Mouse (Mus musculus) midbrain, embryonic 16.5 days (tissue): ENCODE data around the gene Fam20c. TPM values are rescaled to one million over a fixed set of nuclear protein-coding genes. Genes with fewer than 3 reads are reported as not detected.

Experiments used
- ATAC-seq: fragments of 200-750 bp; cut with Nextera tagmentation; 2 replicates; pipeline ENCODE4 v1.8.0; 2017; ENCODE audit warnings: moderate TSS enrichment
- H3K27ac ChIP-seq: fragments of 300-500 bp; sonication (generic); 2 replicates; pipeline ENCODE4 v1.5.1; 2014; ENCODE audit warnings: mild to moderate bottlenecking, low read length, mixed read lengths
- H3K27me3 ChIP-seq: fragments of 300-500 bp; sonication (generic); 2 replicates; pipeline ENCODE4 v1.6.1; 2014; ENCODE audit warnings: low read depth, low read length, mixed read lengths; ENCODE audit not compliant: control insufficient read depth, insufficient read depth
- H3K36me3 ChIP-seq: fragments of 300-500 bp; sonication (generic); 2 replicates; pipeline ENCODE4 v1.6.1; 2014; ENCODE audit warnings: mild to moderate bottlenecking, low read length, moderate library complexity, mixed read lengths; ENCODE audit not compliant: control insufficient read depth, insufficient read depth
- H3K4me1 ChIP-seq: fragments of 300-500 bp; sonication (generic); 2 replicates; pipeline ENCODE4 v1.6.1; 2014; ENCODE audit warnings: mild to moderate bottlenecking, low read length, mixed read lengths; ENCODE audit not compliant: control insufficient read depth, insufficient read depth
- H3K4me2 ChIP-seq: fragments of 300-500 bp; sonication (generic); 2 replicates; pipeline ENCODE4 v1.6.1; 2014; ENCODE audit warnings: mild to moderate bottlenecking, low read length, mixed read lengths
- H3K4me3 ChIP-seq: fragments of 300-500 bp; sonication (generic); 2 replicates; pipeline ENCODE4 v1.5.1; 2014; ENCODE audit warnings: low read depth, mild to moderate bottlenecking, low read length, moderate library complexity, mixed read lengths
- H3K9ac ChIP-seq: fragments of 300-500 bp; sonication (generic); 2 replicates; pipeline ENCODE4 v1.6.1; 2014; ENCODE audit warnings: low read depth, low read length, mixed read lengths
- H3K9me3 ChIP-seq: fragments of 300-500 bp; sonication (generic); replicated peaks from 2 replicates; pipeline ENCODE4 v1.6.1; 2014; ENCODE audit warnings: mild to moderate bottlenecking, low read length, mixed read lengths; ENCODE audit not compliant: control insufficient read depth, poor library complexity, severe bottlenecking
- whole genome bisulfite sequencing: fragments of 180-500 bp; shearing (Covaris S2); extraction: QIAGEN DNeasy Blood & Tissue Kit; methylation state at CpG from one replicate; pipeline ENCODE4 v1.1.7; 2014; 5-methylcytosine and 5-hydroxymethylcytosine counted together
- polyA plus RNA-seq: library from polyadenylated mRNA; unstranded; fragments of >200 nt; fragmentation: Nextera tagmentation; extraction: Ambion mirVana; gene quantifications from 2 replicates; pipeline ENCODE4 v1.2.1, GENCODE M21; 2015

Gene Fam20c
- polyA plus RNA-seq, 1 experiment from 2014 or later = 41.9 TPM

GRCm38 (mm10) chr5:138820717-138821332 is 66.5 kb downstream of the Fam20c start:
- Histone ChIP-seq H3K4me1 (peaks cover 9% of the 10 kb centered on the region; the same call in 1 of the 2 replicates), H3K9ac (no peak overlapping the region), H3K36me3 (no peaks in the 10 kb centered on the region), H3K4me3 (peak overlapping the region; percentile 30), H3K27me3 (peaks cover 30% of the 10 kb centered on the region), H3K4me2 (peak overlapping the region; percentile 49), H3K27ac (no peak overlapping the region), H3K9me3 (no peaks in the 10 kb centered on the region)
- WGBS = 5% methylated on average over 39 of the region's 39 CpGs
- ATAC-seq = no peak

GRCm38 (mm10) chr5:138825090-138825489 is 70.8 kb downstream of the Fam20c start:
- no peaks in the 10 kb centered on the region for H3K36me3 ChIP-seq
- peaks cover 9% of the 10 kb centered on the region; the same call in 1 of the 2 replicates for H3K4me1 ChIP-seq
- no peak for ATAC-seq
- no peaks in the 10 kb centered on the region for H3K9me3 ChIP-seq
- no peak overlapping the region for H3K9ac ChIP-seq
- 65% methylated on average over 3 of the region's 3 CpGs for WGBS
- H3K27me3 ChIP-seq = peaks cover 17% of the 10 kb centered on the region
- no peak overlapping the region for H3K4me3 ChIP-seq
- H3K27ac ChIP-seq = no peak overlapping the region
- H3K4me2 ChIP-seq = no peak overlapping the region

GRCm38 (mm10) chr5:138833406-138833805 is 79.1 kb downstream of the Fam20c start:
- H3K9ac ChIP-seq = no peak overlapping the region
- H3K4me1 ChIP-seq = no peaks in the 10 kb centered on the region
- H3K4me3 ChIP-seq = no peak overlapping the region
- no peaks in the 10 kb centered on the region for H3K27me3 ChIP-seq
- no peaks in the 10 kb centered on the region for H3K36me3 ChIP-seq
- no peaks in the 10 kb centered on the region for H3K9me3 ChIP-seq
- 46% methylated on average over 6 of the region's 6 CpGs for WGBS
- no peak overlapping the region for H3K4me2 ChIP-seq
- no peak for ATAC-seq
- no peak overlapping the region for H3K27ac ChIP-seq

- Histone ChIP-seq H3K4me3 (no peak overlapping the region), H3K36me3 (no peaks in the 10 kb centered on the region), H3K27me3 (no peaks in the 10 kb centered on the region), H3K4me2 (no peak overlapping the region), H3K9me3 (no peaks in the 10 kb centered on the region), H3K4me1 (no peaks in the 10 kb centered on the region), H3K9ac (no peak overlapping the region), H3K27ac (no peak overlapping the region)
- WGBS = 85% methylated on average over 3 of the region's 3 CpGs
- no peak for ATAC-seq
These were observed 80.6 kb downstream of the Fam20c start for GRCm38 (mm10) chr5:138834910-138835309.

GRCm38 (mm10) chr5:138840981-138841380 is 86.7 kb downstream of the Fam20c start:
- Histone ChIP-seq H3K36me3 (no peaks in the 10 kb centered on the region), H3K4me2 (no peak overlapping the region), H3K9ac (no peak overlapping the region), H3K27ac (no peak overlapping the region), H3K27me3 (no peaks in the 10 kb centered on the region), H3K4me3 (no peak overlapping the region), H3K9me3 (no peaks in the 10 kb centered on the region), H3K4me1 (no peaks in the 10 kb centered on the region)
- ATAC-seq = no peak
- 99% methylated on average over 4 of the region's 4 CpGs for WGBS

- H3K27ac ChIP-seq = no peak overlapping the region
These were observed 89.0 kb downstream of the Fam20c start for GRCm38 (mm10) chr5:138843168-138843824.

GRCm38 (mm10) chr5:138846506-138846905 is 92.2 kb downstream of the Fam20c start:
- no peak overlapping the region for H3K4me2 ChIP-seq
- H3K27ac ChIP-seq = no peak overlapping the region
- ATAC-seq = no peak

More at GRCm38 (mm10) chr5:138843168-138843824, 89.0 kb downstream of the Fam20c start:
- peaks cover 1% of the 10 kb centered on the region; the same call in 1 of the 2 replicates for H3K4me1 ChIP-seq
- H3K4me3 ChIP-seq = no peak overlapping the region
- no peaks in the 10 kb centered on the region for H3K9me3 ChIP-seq
- WGBS = 76% methylated on average over 9 of the region's 9 CpGs
- no peak overlapping the region for H3K4me2 ChIP-seq
- no peak overlapping the region for H3K9ac ChIP-seq
- no peaks in the 10 kb centered on the region for H3K36me3 ChIP-seq
- no peak for ATAC-seq
- no peaks in the 10 kb centered on the region for H3K27me3 ChIP-seq

GRCm38 (mm10) chr5:138848102-138848501 is 93.8 kb downstream of the Fam20c start:
- Histone ChIP-seq H3K27ac (no peak overlapping the region), H3K4me1 (peaks cover 2% of the 10 kb centered on the region; the same call in 1 of the 2 replicates), H3K4me3 (no peak overlapping the region), H3K9ac (no peak overlapping the region), H3K4me2 (peak overlapping the region; percentile 29; the same call in 1 of the 2 replicates), H3K27me3 (no peaks in the 10 kb centered on the region), H3K9me3 (no peaks in the 10 kb centered on the region), H3K36me3 (no peaks in the 10 kb centered on the region)
- WGBS = 3% methylated on average over 7 of the region's 7 CpGs
- peak; percentile 80 for ATAC-seq

More at GRCm38 (mm10) chr5:138846506-138846905, 92.2 kb downstream of the Fam20c start:
- H3K9me3 ChIP-seq = no peaks in the 10 kb centered on the region
- no peaks in the 10 kb centered on the region for H3K36me3 ChIP-seq
- WGBS = 88% methylated on average over 4 of the region's 4 CpGs
- no peaks in the 10 kb centered on the region for H3K27me3 ChIP-seq
- H3K4me1 ChIP-seq = peaks cover 2% of the 10 kb centered on the region; the same call in 1 of the 2 replicates
- no peak overlapping the region for H3K4me3 ChIP-seq
- no peak overlapping the region for H3K9ac ChIP-seq
